Mouse (Mus musculus) mouse embryonic stem cell (cell line): ENCODE measurements around the gene Creb3.

ENCODE experiments used
- in situ Hi-C, 2 experiments: fragments of 300-500 bp; cut with MboI; formaldehyde crosslinking; loops; 1 replicate in 1 of 2; 3 replicates in 1 of 2; pipeline ENCODE4 v1.14.3; 2019 to 2020; ENCODE audit warnings: low sequenced_read_pairs in 2 of 2, low pct_unique_long_range_greater_than_20kb in 1 of 2, mixed read lengths in 1 of 2; ENCODE audit not compliant: unreplicated experiment in 1 of 2

The Creb3 gene

GRCm38 (mm10) chr4:43604099-43604498, 42.0 kb downstream of the Creb3 start:
- in situ Hi-C loops, result no loop called here

- in situ Hi-C loops, result no loop called here
Measured at GRCm38 (mm10) chr4:43604751-43605685, 42.9 kb downstream of the Creb3 start.

GRCm38 (mm10) chr4:43612534-43612933, 50.4 kb downstream of the Creb3 start:
- in situ Hi-C loops, result no loop called here

GRCm38 (mm10) chr4:43613060-43613730, 51.1 kb downstream of the Creb3 start:
- in situ Hi-C loops, result no loop called here
